Mouse (Mus musculus) embryonic facial prominence, embryonic 13.5 days (tissue): Measurements from ENCODE around the gene Mcf2l. TPM values are rescaled to one million over a fixed set of nuclear protein-coding genes. Genes with fewer than 3 reads are reported as not detected.

Source experiments
- ATAC-seq: fragments of 200-750 bp; cut with Nextera tagmentation; 2 replicates; pipeline ENCODE4 v1.8.0; 2017; ENCODE audit warnings: low read depth; ENCODE audit not compliant: insufficient number of reproducible peaks, insufficient read depth, low FRiP score, low TSS enrichment
- H3K27ac ChIP-seq: fragments of 300-500 bp; sonication (generic); 2 replicates; pipeline ENCODE4 v1.5.1; 2015; ENCODE audit warnings: moderate library complexity, mild to moderate bottlenecking, inconsistent platforms
- H3K27me3 ChIP-seq: fragments of 300-500 bp; sonication (generic); 2 replicates; pipeline ENCODE4 v1.6.1; 2015; ENCODE audit warnings: mild to moderate bottlenecking, inconsistent platforms
- H3K36me3 ChIP-seq: fragments of 300-500 bp; sonication (generic); 2 replicates; pipeline ENCODE4 v1.6.1; 2015; ENCODE audit warnings: mild to moderate bottlenecking, inconsistent platforms
- H3K4me1 ChIP-seq: fragments of 300-500 bp; sonication (generic); 2 replicates; pipeline ENCODE4 v1.6.1; 2015; ENCODE audit warnings: inconsistent platforms
- H3K4me2 ChIP-seq: fragments of 300-500 bp; sonication (generic); 2 replicates; pipeline ENCODE4 v1.6.1; 2015; ENCODE audit warnings: moderate library complexity, mild to moderate bottlenecking, inconsistent platforms
- H3K4me3 ChIP-seq: fragments of 300-500 bp; sonication (generic); 2 replicates; pipeline ENCODE4 v1.5.1; 2015; ENCODE audit warnings: mild to moderate bottlenecking, inconsistent platforms
- H3K9ac ChIP-seq: fragments of 300-500 bp; sonication (generic); 2 replicates; pipeline ENCODE4 v1.6.1; 2015; ENCODE audit warnings: mild to moderate bottlenecking, inconsistent platforms
- H3K9me3 ChIP-seq: fragments of 300-500 bp; sonication (generic); 2 replicates; pipeline ENCODE4 v1.6.1; 2016; ENCODE audit warnings: inconsistent platforms
- WGBS: fragments of 180-500 bp; shearing (Covaris S2); methylation state at CpG from one replicate; pipeline ENCODE4 v1.1.7; 2015; ENCODE audit warnings: mixed read lengths; 5-methylcytosine and 5-hydroxymethylcytosine counted together
- polyA plus RNA-seq: library from polyadenylated mRNA; unstranded; fragments of >200 nt; fragmentation: Nextera tagmentation; extraction: Ambion mirVana; gene quantifications from 2 replicates; pipeline ENCODE4 v1.2.1, GENCODE M21; 2015

Mcf2l gene
- polyA plus RNA-seq, 1 experiment from 2014 or later: 13.1 TPM

DNA sequence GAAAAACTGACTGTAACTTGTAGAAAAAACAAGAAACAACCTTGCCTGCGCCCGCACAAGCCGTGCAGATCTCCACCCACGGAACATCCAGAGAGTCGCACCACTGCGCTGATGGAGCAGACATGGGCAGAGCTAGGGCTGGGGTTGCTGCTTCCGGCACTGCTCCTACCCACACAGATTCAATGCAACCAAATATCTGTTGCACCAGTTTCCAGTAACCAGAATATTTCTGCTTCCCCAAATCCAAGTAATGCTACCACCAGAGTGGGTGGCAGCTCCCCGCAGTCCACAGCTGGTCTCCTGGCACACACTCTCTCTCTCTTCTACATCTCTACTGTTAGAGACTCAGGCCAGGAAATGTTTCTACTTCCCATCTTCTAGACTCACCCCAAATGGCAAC lies 148.2 kb downstream of the Mcf2l start:
- Histone ChIP-seq H3K9me3 (no peaks in the 10 kb centered on the region), H3K4me3 (no peak overlapping the region), H3K27me3 (no peaks in the 10 kb centered on the region), H3K4me2 (no peak overlapping the region), H3K27ac (no peak overlapping the region), H3K36me3 (peaks cover 26% of the 10 kb centered on the region), H3K4me1 (no peaks in the 10 kb centered on the region), H3K9ac (no peak overlapping the region)
- no peak for ATAC-seq
- WGBS: 85% methylated on average over 8 of the region's 8 CpGs

DNA sequence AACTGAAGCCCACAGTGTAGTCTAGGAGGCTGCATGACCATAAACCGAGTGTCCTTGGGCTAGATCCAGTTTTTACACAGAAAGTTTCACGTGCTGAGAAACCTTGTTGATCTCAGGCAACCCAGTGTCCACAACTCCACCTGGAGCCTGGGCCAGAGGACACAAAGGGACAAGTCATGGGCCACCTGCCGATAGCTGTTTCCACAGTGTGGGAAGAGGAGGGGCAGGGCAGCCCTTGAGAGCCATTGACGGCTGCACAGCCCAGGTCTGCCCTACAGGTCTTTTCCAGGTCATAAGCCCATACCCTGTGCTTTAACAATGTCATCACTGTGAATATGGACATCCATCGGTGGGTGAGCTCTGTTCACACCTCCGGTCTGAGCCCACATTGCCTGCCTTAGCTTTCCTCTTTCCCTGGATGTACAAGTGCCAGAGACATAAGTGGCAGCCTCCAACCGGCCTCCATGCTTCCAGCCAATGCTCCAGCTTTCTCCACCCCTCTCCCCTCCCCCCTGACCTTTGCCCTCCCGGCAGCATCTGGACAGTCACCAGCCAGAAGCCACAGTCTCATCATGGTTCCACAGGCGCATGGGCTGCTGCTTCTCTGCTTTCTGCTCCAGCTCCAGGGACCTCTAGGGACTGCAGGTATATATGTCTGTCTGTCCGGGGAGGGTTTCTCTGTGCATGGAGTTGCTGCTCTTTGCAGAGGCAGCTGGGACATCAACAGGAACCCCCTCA lies 152.1 kb downstream of the Mcf2l start, which contains the start of gene F7:
Gene F7 (plus strand): TSS at position 548 of the 738 bp plus-strand sequence.
- WGBS: 61% methylated on average over 10 of the region's 10 CpGs
- Histone ChIP-seq H3K4me1 (0 out of 2 replicates have a peak, but pooled peaks cover 5% of the 10 kb centered on the region), H3K4me3 (no peak within 1 kb of the TSS), H3K4me2 (no peak within 1 kb of the TSS), H3K27ac (no peak within 1 kb of the TSS), H3K9ac (no peak within 1 kb of the TSS), H3K27me3 (no peaks in the 10 kb centered on the region), H3K36me3 (peaks cover under 1% of the 10 kb centered on the region; the same call in 1 of the 2 replicates), H3K9me3 (no peaks in the 10 kb centered on the region)
- ATAC-seq: no peak

DNA sequence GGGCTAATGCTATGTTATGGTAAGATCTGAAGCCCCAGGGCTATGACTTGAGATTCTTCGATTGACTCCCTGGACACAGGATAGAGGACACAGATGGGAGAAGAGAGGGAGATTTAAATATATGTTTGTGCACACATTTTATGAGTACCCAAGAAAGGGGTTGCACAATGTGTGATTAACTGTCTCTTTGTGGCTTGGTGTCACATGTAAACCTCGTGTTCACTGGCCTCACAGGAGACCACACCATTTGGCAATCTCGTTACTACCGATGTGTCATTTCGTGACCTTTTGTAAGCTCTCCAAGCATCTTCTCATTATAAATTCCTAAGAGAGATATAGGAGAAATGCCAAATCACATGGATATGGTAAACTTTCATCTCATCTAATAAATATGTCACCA lies 154.0 kb downstream of the Mcf2l start:
- 88% methylated on average over 5 of the region's 5 CpGs for WGBS

DNA sequence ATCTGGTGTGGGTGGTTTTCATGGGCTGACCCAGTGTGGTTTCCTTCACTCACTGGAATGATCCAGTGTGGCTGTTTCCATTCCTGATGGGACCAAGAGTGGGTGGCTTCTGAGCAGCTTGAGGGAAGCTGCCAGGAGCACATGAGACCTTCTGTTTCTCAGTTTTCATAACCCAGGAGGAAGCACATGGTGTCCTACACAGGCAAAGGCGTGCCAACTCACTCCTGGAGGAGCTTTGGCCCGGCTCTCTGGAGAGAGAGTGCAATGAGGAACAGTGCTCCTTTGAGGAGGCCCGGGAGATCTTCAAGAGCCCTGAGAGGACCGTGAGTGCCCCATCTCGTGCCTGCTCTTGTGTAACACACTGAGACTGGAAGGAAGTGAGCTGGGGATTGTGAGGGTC lies 154.9 kb downstream of the Mcf2l start:
- no peak overlapping the region for H3K27ac ChIP-seq
- WGBS: 69% methylated on average over 5 of the region's 5 CpGs
- no peaks in the 10 kb centered on the region for H3K36me3 ChIP-seq
- no peak overlapping the region for H3K4me2 ChIP-seq
- 0 out of 2 replicates have a peak, but pooled peaks cover 5% of the 10 kb centered on the region for H3K4me1 ChIP-seq
- no peak for ATAC-seq
- H3K9ac ChIP-seq: no peak overlapping the region
- no peaks in the 10 kb centered on the region for H3K27me3 ChIP-seq
- no peaks in the 10 kb centered on the region for H3K9me3 ChIP-seq
- H3K4me3 ChIP-seq: no peak overlapping the region

More for the DNA sequence above, 154.0 kb downstream of the Mcf2l start:
- H3K9ac ChIP-seq: no peak overlapping the region
- ATAC-seq: no peak
- H3K4me1 ChIP-seq: 0 out of 2 replicates have a peak, but pooled peaks cover 5% of the 10 kb centered on the region
- H3K9me3 ChIP-seq: no peaks in the 10 kb centered on the region
- H3K27me3 ChIP-seq: no peaks in the 10 kb centered on the region
- no peak overlapping the region for H3K27ac ChIP-seq
- no peak overlapping the region for H3K4me2 ChIP-seq
- no peak overlapping the region for H3K4me3 ChIP-seq
- no peaks in the 10 kb centered on the region for H3K36me3 ChIP-seq

DNA sequence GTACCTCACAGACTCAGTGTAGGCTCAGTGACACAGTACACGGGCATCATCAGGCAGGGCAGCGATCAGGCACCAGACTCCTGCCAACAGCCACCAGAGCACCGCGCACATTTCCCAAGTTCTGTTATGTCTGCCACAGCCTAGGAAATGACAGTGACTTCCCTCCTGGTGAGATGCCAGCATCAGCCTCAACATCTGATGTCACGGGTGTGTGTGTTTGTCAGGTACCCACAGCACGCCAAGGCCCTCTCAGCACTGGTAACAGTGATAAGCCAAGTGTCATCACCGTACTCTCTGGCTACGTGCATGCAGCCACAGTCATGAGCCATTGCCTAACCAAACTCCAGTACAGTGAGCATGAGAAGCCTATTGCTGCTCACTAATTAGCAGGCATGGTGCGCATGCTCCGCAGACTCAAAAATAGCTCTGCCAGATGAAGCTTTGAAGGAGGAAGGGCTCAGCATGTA lies 162.8 kb downstream of the Mcf2l start:
- ATAC-seq: no peak
- H3K9me3 ChIP-seq: no peaks in the 10 kb centered on the region
- H3K4me2 ChIP-seq: no peak overlapping the region
- no peak overlapping the region for H3K4me3 ChIP-seq
- no peaks in the 10 kb centered on the region for H3K36me3 ChIP-seq
- H3K27ac ChIP-seq: no peak overlapping the region
- H3K9ac ChIP-seq: no peak overlapping the region
- no peaks in the 10 kb centered on the region for H3K27me3 ChIP-seq
- WGBS: 87% methylated on average over 10 of the region's 10 CpGs
- H3K4me1 ChIP-seq: 0 out of 2 replicates have a peak, but pooled peaks cover 7% of the 10 kb centered on the region

DNA sequence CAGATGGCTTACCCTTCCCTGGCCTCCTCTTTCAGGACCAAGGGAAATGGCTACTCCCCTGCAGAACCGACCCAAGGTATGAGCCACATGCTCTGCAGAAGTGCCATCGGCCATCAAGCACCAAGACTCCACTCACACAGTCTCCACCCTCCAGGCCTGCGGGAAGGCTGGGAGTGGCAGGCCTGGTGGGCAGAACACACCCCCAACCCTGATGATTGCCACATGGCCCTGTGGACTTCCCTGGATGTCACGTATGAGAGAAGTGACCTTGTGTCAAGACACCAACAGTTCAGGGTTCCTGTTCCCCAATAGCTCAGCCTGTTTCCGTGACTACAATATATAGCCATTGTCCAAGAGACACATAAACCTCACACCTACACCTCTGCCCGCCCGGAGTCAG lies 163.4 kb downstream of the Mcf2l start, which contains the start of gene F10:
Gene F10 (plus strand): TSS at position 294 of the 400 bp plus-strand sequence.
- H3K9ac ChIP-seq: no peak within 1 kb of the TSS
- H3K27me3 ChIP-seq: no peaks in the 10 kb centered on the region
- 0 out of 2 replicates have a peak, but pooled peaks cover 7% of the 10 kb centered on the region for H3K4me1 ChIP-seq
- no peak within 1 kb of the TSS for H3K27ac ChIP-seq
- 75% methylated on average over 7 of the region's 7 CpGs for WGBS
- no peak within 1 kb of the TSS for H3K4me2 ChIP-seq
- no peaks in the 10 kb centered on the region for H3K9me3 ChIP-seq
- H3K36me3 ChIP-seq: no peaks in the 10 kb centered on the region
- H3K4me3 ChIP-seq: no peak within 1 kb of the TSS
- no peak for ATAC-seq

DNA sequence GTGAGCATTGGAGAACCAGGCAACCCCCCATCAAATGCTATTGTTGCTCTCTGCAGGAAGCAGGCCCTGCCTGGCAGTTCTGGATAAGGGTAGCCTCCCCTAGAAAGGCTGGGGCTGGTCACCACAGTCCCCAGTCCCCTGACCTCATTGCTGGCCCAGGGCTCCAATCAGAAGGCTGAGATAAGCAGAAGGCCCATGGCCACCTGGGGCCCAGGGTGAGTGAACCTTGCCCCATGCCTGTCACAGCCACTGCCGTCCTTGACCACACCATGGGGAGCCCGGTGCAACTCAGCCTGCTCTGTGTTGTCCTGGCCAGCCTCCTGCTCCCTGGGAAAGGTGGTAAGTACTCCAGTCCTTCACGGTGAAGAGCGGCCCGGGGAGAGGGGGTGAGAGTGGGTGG lies 164.0 kb downstream of the Mcf2l start:
- 53% methylated on average over 5 of the region's 5 CpGs for WGBS
- H3K4me1 ChIP-seq: 0 out of 2 replicates have a peak, but pooled peaks cover 7% of the 10 kb centered on the region
- no peak for ATAC-seq

DNA sequence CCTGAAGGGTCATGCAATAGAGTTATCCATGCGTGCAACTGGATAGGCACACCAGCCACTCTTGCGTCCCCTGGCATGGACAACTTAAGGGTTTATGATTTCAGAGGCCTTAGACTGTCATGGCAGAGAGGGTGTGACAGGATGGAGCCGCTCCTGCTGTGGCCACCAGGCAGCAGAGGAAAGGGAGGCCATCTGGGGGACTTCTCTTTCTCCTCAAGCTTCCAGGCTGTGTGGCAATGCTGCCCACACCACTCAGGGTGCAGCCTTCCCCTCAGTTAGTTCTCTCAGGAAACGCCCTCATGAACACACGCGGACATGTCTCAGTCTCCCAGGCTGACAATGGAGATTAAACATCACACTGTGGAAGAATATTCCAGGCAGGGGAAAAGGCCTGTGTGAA lies 165.4 kb downstream of the Mcf2l start:
- H3K36me3 ChIP-seq: no peaks in the 10 kb centered on the region
- no peak overlapping the region for H3K4me3 ChIP-seq
- 90% methylated on average over 6 of the region's 6 CpGs for WGBS
- no peak overlapping the region for H3K4me2 ChIP-seq
- H3K27ac ChIP-seq: no peak overlapping the region
- no peak overlapping the region for H3K9ac ChIP-seq
- H3K9me3 ChIP-seq: no peaks in the 10 kb centered on the region
- ATAC-seq: no peak
- H3K4me1 ChIP-seq: 0 out of 2 replicates have a peak, but pooled peaks cover 7% of the 10 kb centered on the region
- no peaks in the 10 kb centered on the region for H3K27me3 ChIP-seq

More for the DNA sequence above, 164.0 kb downstream of the Mcf2l start:
- no peaks in the 10 kb centered on the region for H3K27me3 ChIP-seq
- no peak overlapping the region for H3K4me3 ChIP-seq
- no peak overlapping the region for H3K27ac ChIP-seq
- H3K9me3 ChIP-seq: no peaks in the 10 kb centered on the region
- H3K4me2 ChIP-seq: no peak overlapping the region
- H3K9ac ChIP-seq: no peak overlapping the region
- no peaks in the 10 kb centered on the region for H3K36me3 ChIP-seq

DNA sequence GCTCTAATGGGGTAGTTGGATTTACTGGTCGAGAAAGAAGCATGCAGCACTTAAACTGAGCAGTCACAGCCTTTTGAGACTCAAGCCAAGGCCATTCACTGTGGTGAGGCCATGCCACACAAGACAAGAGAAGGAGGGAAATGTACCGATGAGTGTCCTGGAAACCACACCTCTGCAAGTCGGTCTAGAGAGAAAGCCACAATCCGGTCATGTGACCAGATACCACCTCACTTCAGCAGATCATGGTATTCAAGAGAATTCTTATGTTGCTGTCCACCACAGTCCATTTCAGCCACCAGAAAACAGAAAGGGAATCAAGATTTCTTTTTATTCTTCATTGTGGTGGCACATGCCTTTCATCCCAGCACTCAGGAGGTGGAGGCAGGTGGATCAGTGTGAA lies 167.9 kb downstream of the Mcf2l start:
- Histone ChIP-seq H3K27ac (no peak overlapping the region), H3K9ac (no peak overlapping the region), H3K9me3 (no peaks in the 10 kb centered on the region), H3K36me3 (no peaks in the 10 kb centered on the region), H3K4me1 (0 out of 2 replicates have a peak, but pooled peaks cover 6% of the 10 kb centered on the region), H3K4me3 (no peak overlapping the region), H3K4me2 (no peak overlapping the region), H3K27me3 (no peaks in the 10 kb centered on the region)
- WGBS: 81% methylated on average over 4 of the region's 4 CpGs
- no peak for ATAC-seq

DNA sequence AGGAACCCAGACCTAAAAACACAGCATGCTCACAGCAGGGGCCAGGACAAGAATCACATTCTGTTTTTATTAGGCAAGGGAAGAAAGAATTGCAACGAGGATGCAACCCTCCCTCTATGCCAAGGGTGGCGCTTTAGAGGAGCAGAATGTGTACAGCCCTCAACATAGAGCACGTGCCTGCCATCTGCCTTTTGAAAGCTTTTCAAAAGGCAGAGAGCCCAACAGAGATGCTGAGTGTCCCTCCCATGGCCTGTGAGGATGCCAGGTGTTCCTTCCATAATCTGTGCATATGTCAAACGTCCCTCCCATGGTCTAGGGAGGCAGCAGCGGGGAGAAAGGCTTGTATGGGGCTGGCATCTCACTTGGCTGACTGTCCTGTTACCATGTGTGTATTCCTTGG lies 174.0 kb downstream of the Mcf2l start:
- no peaks in the 10 kb centered on the region for H3K36me3 ChIP-seq
- H3K27ac ChIP-seq: no peak overlapping the region
- no peak overlapping the region for H3K9ac ChIP-seq
- 56% methylated on average over 5 of the region's 5 CpGs for WGBS
- no peaks in the 10 kb centered on the region for H3K9me3 ChIP-seq
- no peaks in the 10 kb centered on the region for H3K4me1 ChIP-seq
- 0 out of 2 replicates have a peak, but pooled peaks cover 5% of the 10 kb centered on the region for H3K27me3 ChIP-seq
- no peak for ATAC-seq
- H3K4me2 ChIP-seq: no peak overlapping the region
- no peak overlapping the region for H3K4me3 ChIP-seq

DNA sequence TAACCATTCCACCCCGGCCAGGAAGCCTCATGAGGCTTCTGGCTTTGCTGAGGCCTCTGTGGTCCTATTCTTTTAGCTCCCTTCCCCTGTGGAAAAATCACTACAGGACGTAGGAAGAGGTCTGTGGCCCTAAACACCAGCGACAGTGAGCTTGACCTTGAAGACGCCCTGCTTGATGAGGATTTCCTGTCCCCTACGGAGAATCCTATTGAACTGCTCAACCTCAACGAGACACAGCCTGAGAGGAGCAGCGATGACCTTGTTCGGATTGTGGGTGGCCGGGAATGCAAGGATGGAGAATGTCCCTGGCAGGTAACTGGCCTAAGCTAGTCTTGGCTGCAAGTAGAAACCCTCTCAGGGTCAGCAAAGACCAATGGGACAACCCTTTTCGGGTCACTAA lies 176.9 kb downstream of the Mcf2l start:
- H3K4me1 ChIP-seq: no peaks in the 10 kb centered on the region
- 77% methylated on average over 10 of the region's 10 CpGs for WGBS

DNA sequence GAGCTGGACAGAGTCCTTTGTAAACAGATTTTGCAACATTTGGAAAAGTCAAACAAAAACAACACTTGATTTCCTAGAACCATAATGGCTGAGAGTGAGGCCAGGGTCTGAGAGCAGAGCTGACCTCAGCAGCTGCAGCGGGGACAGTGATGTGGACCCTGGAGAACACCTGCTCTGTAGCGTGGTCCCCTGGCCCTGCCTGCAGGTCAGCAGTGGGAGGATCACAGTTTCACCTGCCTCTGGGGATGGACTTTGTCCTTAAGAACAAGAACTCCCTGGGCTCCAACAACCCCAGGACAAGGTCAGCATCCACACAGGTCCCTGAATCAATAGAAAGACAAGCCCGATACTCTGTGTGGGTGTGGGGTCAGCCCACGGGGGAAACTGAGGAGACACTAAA lies 183.7 kb downstream of the Mcf2l start:
- no peak overlapping the region for H3K4me2 ChIP-seq
- peaks cover 5% of the 10 kb centered on the region; the same call in 1 of the 2 replicates for H3K4me1 ChIP-seq
- ATAC-seq: no peak
- no peaks in the 10 kb centered on the region for H3K36me3 ChIP-seq
- no peak overlapping the region for H3K27ac ChIP-seq
- no peaks in the 10 kb centered on the region for H3K27me3 ChIP-seq
- H3K9ac ChIP-seq: no peak overlapping the region
- 86% methylated on average over 4 of the region's 4 CpGs for WGBS
- no peaks in the 10 kb centered on the region for H3K9me3 ChIP-seq
- H3K4me3 ChIP-seq: no peak overlapping the region

More for the DNA sequence above, 176.9 kb downstream of the Mcf2l start:
- H3K4me2 ChIP-seq: no peak overlapping the region
- no peak overlapping the region for H3K4me3 ChIP-seq
- no peak overlapping the region for H3K27ac ChIP-seq
- 0 out of 2 replicates have a peak, but pooled peaks cover 5% of the 10 kb centered on the region for H3K27me3 ChIP-seq
- H3K9ac ChIP-seq: no peak overlapping the region
- H3K36me3 ChIP-seq: no peaks in the 10 kb centered on the region
- no peak for ATAC-seq
- H3K9me3 ChIP-seq: no peaks in the 10 kb centered on the region
